Mouse (Mus musculus) kidney, adult 2 months (tissue): ENCODE data around the gene Psmf1.

ENCODE experiments used
- CTCF ChIP-seq: fragments of 200-500 bp; conservative IDR thresholded peaks from 2 replicates; pipeline ENCODE4 v1.5.1; 2011; ENCODE audit warnings: low read depth, mild to moderate bottlenecking, control low read depth, low read length, moderate library complexity, mixed read lengths; ENCODE audit not compliant: insufficient read depth, insufficient read length
- POLR2A ChIP-seq: fragments of 200-500 bp; IDR thresholded peaks from one replicate; pipeline ENCODE4 v1.6.1; 2011; ENCODE audit warnings: low read depth, low read length, control low read depth

- TF ChIP-seq POLR2A (peak; percentile 72), CTCF (no peak)
Measured at GRCm38 (mm10) chr2:151740741-151741526, 3.1 kb downstream of the Psmf1 start.
